Mouse (Mus musculus) kidney, postnatal 36 days (tissue): ENCODE results near the gene Gm5431.
A peak's percentile ranks its signal among the peaks of the same experiment; 100 is the strongest.

Experiments used
- DNase-seq, 2 experiments: peaks; one replicate each; pipeline ENCODE4 v3.0.0; 2021 to 2022; ENCODE audit warnings: mixed read lengths in 2 of 2

Gm5431 gene

DNA sequence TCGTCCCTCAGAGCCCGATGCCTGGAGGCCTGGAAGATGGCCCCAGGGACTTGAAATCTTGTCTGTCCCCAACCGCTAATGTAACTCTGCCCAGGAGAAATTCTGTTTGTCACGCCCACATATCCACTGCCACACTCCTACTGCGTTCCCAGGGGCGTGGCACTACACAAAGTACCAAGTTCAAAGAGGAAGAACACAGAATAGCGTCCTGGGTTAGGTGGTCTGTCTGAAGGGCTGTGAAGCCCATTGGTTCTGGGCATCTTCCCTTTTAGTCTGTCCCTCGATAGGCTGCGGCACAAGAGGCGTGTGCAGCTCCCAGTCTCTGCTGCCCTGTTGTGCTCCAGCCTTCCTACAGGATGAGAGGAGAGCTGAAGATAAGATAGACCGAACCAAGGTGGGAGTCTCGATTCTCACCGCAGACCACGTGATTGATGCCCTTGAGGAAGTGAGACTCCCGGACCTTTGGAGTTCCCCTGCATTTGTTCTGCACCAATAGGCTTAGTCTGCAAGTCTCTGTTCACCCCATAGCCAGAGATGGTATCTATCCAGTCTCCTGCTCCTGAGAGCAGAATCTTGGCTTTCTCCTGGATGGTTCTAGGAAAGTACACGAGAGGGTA, 63.7 kb downstream of the Gm5431 start:
- DNase-seq = peak; percentile 62 to 69
